Mouse (Mus musculus) liver, adult 2 months (tissue): Measurements from ENCODE around the gene Trim9.

Experiments used
- CTCF ChIP-seq: fragments of 200-500 bp; IDR thresholded peaks from 2 replicates; pipeline ENCODE4 v1.5.1; 2011; ENCODE audit warnings: low read depth, low read length, control low read depth
- POLR2A ChIP-seq: fragments of 200-500 bp; IDR thresholded peaks from 2 replicates; pipeline ENCODE4 v1.6.1; 2011; ENCODE audit warnings: low read length, control low read depth; ENCODE audit not compliant: insufficient read depth; ENCODE audit errors: extremely low read depth

GRCm38 (mm10) chr12:70251210-70251884 lies 96.1 kb downstream of the Trim9 start:
- TF ChIP-seq CTCF, result no peak
- TF ChIP-seq POLR2A, result no peak
